Mouse (Mus musculus) monocyte, adult 2 months (primary cell): Measurements from ENCODE around the gene Mettl2.
A peak's percentile ranks its signal among the peaks of the same experiment; 100 is the strongest.

Experiments used
- DNase-seq, 2 experiments: peaks; one replicate each; pipeline ENCODE4 v3.0.0; 2022; ENCODE audit warnings: low spot score in 2 of 2, low read depth in 1 of 2

The Mettl2 gene

GRCm38 (mm10) chr11:105152357-105152899 lies 26.2 kb downstream of the Mettl2 start:
- no peak for DNase-seq

- no peak for DNase-seq
These were observed 27.0 kb downstream of the Mettl2 start for GRCm38 (mm10) chr11:105153068-105153833.

- no peak for DNase-seq
These were observed 29.7 kb downstream of the Mettl2 start for GRCm38 (mm10) chr11:105155915-105156314.

GRCm38 (mm10) chr11:105156748-105157267 lies 30.6 kb downstream of the Mettl2 start:
- DNase-seq: no peak

- DNase-seq: no peak
These were observed 31.8 kb downstream of the Mettl2 start for GRCm38 (mm10) chr11:105158047-105158446.

- DNase-seq: no peak
These were observed 33.6 kb downstream of the Mettl2 start for GRCm38 (mm10) chr11:105159673-105160360.

- DNase-seq: no peak
These were observed 35.2 kb downstream of the Mettl2 start for GRCm38 (mm10) chr11:105161411-105161810.

GRCm38 (mm10) chr11:105164516-105165510 lies 38.6 kb downstream of the Mettl2 start:
- DNase-seq: no peak

GRCm38 (mm10) chr11:105166780-105167179 lies 40.6 kb downstream of the Mettl2 start:
- DNase-seq: no peak

- DNase-seq: no peak
These were observed 52.3 kb downstream of the Mettl2 start, which contains the start of gene Tlk2 for GRCm38 (mm10) chr11:105178516-105178915. Gene Tlk2, plus strand, starts transcription at chr11:105178807.

- DNase-seq: no peak
These were observed 53.3 kb downstream of the Mettl2 start for GRCm38 (mm10) chr11:105179523-105179922.

GRCm38 (mm10) chr11:105180471-105181091 lies 54.4 kb downstream of the Mettl2 start:
- peak in 1 of 2 experiments; percentile 2 for DNase-seq

- DNase-seq: peak; percentile 35 to 76
These were observed 55.0 kb downstream of the Mettl2 start for GRCm38 (mm10) chr11:105181126-105181637.

GRCm38 (mm10) chr11:105181689-105182460 lies 55.6 kb downstream of the Mettl2 start:
- DNase-seq: peak in 1 of 2 experiments; percentile 33

GRCm38 (mm10) chr11:105182461-105182855 lies 56.2 kb downstream of the Mettl2 start:
- DNase-seq: no peak

- DNase-seq: no peak
These were observed 58.5 kb downstream of the Mettl2 start for GRCm38 (mm10) chr11:105184678-105185077.
